Mouse (Mus musculus) myocyte (in vitro differentiated cells): ENCODE data around the gene Efna1. TPM values are rescaled to one million over a fixed set of nuclear protein-coding genes. Genes with fewer than 3 reads are reported as not detected.

Experiments used
- H3K27me3 ChIP-seq: one replicate; pipeline ENCODE4 v1.6.1; 2011; ENCODE audit not compliant: control insufficient read depth, insufficient read depth, insufficient read length
- H3K36me3 ChIP-seq: one replicate; pipeline ENCODE4 v1.6.1; 2011; ENCODE audit not compliant: control insufficient read depth, insufficient read depth
- H3K4me2 ChIP-seq: one replicate; pipeline ENCODE4 v1.6.1; 2011; ENCODE audit warnings: low read depth, control low read depth
- H3K4me3 ChIP-seq: one replicate; pipeline ENCODE4 v1.5.1; 2011; ENCODE audit warnings: mild to moderate bottlenecking, control low read depth, moderate library complexity
- H3K79me2 ChIP-seq: one replicate; pipeline ENCODE4 v1.6.1; 2011; ENCODE audit not compliant: control insufficient read depth, insufficient read depth
- H3ac ChIP-seq: one replicate; pipeline ENCODE4 v1.6.1; 2011; ENCODE audit not compliant: control insufficient read depth, insufficient read length
- CEBPB ChIP-seq: IDR thresholded peaks from 2 replicates; pipeline ENCODE4 v1.6.1; 2011; ENCODE audit warnings: mild to moderate bottlenecking, moderate library complexity; ENCODE audit not compliant: poor library complexity, insufficient read depth, severe bottlenecking
- E2F4 ChIP-seq: IDR thresholded peaks from one replicate; pipeline ENCODE4 v1.6.1; 2011; ENCODE audit warnings: mild to moderate bottlenecking, control low read depth, moderate library complexity; ENCODE audit not compliant: insufficient read depth
- MAX ChIP-seq: IDR thresholded peaks from one replicate; pipeline ENCODE4 v1.6.1; 2011; ENCODE audit warnings: low read depth, mild to moderate bottlenecking, control low read depth
- MYOD1 ChIP-seq, 3 experiments: IDR thresholded peaks; one replicate each; pipeline ENCODE4 v1.6.1; 2011; ENCODE audit warnings: control low read depth in 2 of 3, low read depth in 2 of 3, mild to moderate bottlenecking in 2 of 3, moderate library complexity in 1 of 3; ENCODE audit not compliant: insufficient read length in 2 of 3, control insufficient read depth in 1 of 3
- MYOG ChIP-seq, 3 experiments: IDR thresholded peaks; one replicate each; pipeline ENCODE4 v1.6.1; 2011; ENCODE audit warnings: control low read depth in 2 of 3, low read depth in 2 of 3, mild to moderate bottlenecking in 2 of 3; ENCODE audit not compliant: insufficient read length in 2 of 3, control insufficient read depth in 1 of 3, insufficient read depth in 1 of 3
- POLR2A ChIP-seq: IDR thresholded peaks from one replicate; pipeline ENCODE4 v1.6.1; 2011; ENCODE audit warnings: low read depth, mild to moderate bottlenecking, control low read depth, moderate library complexity; ENCODE audit not compliant: insufficient read length
- POLR2AphosphoS2 ChIP-seq: IDR thresholded peaks from one replicate; pipeline ENCODE4 v1.6.1; 2011; ENCODE audit warnings: low read depth, control low read depth; ENCODE audit not compliant: insufficient read length
- REST ChIP-seq: IDR thresholded peaks from one replicate; pipeline ENCODE4 v1.6.1; 2011; ENCODE audit warnings: mild to moderate bottlenecking, control low read depth, moderate library complexity; ENCODE audit not compliant: insufficient read depth, insufficient read length
- SRF ChIP-seq: IDR thresholded peaks from one replicate; pipeline ENCODE4 v1.6.1; 2011; ENCODE audit warnings: low read depth; ENCODE audit not compliant: control insufficient read depth, insufficient read length
- TCF12 ChIP-seq: IDR thresholded peaks from one replicate; pipeline ENCODE4 v1.6.1; 2011; ENCODE audit warnings: mild to moderate bottlenecking, control low read depth; ENCODE audit not compliant: poor library complexity, insufficient read depth, severe bottlenecking
- TCF3 ChIP-seq: IDR thresholded peaks from one replicate; pipeline ENCODE4 v1.6.1; 2011; ENCODE audit warnings: low read depth, control low read depth; ENCODE audit not compliant: insufficient read length
- USF1 ChIP-seq: IDR thresholded peaks from one replicate; pipeline ENCODE4 v1.6.1; 2011; ENCODE audit warnings: low read depth, mild to moderate bottlenecking, control low read depth, moderate library complexity
- polyA plus RNA-seq: library from polyadenylated mRNA; unstranded; fragments of >200 nt; fragmentation: generic; extraction: Trizol; gene quantifications from one replicate; pipeline ENCODE4 v1.2.1, GENCODE M21; 2012; ENCODE audit warnings: missing spikeins

Efna1 gene
- polyA plus RNA-seq, 1 experiment = 8.2 TPM

- no peak overlapping the region for H3K4me3 ChIP-seq
- peak; percentile 47 for TF ChIP-seq POLR2AphosphoS2
- TF ChIP-seq E2F4 = no peak
- peak in 1 of 3 experiments; percentile 44 for TF ChIP-seq MYOD1 (IDR thresholded peaks at IDR 0.05; ENCODE audit: control insufficient read depth in 1 of 3, insufficient read length in 2 of 3, low read depth in 2 of 3)
- peak overlapping the region; percentile 68 for H3K4me2 ChIP-seq
- H3ac ChIP-seq = no peak overlapping the region
- H3K79me2 ChIP-seq = peaks cover 23% of the 10 kb centered on the region
- H3K36me3 ChIP-seq = peaks cover 16% of the 10 kb centered on the region
- H3K27me3 ChIP-seq = no peaks in the 10 kb centered on the region
Observed at GRCm38 (mm10) chr3:89251365-89251895, 29.5 kb downstream of the Efna1 start.

DNA sequence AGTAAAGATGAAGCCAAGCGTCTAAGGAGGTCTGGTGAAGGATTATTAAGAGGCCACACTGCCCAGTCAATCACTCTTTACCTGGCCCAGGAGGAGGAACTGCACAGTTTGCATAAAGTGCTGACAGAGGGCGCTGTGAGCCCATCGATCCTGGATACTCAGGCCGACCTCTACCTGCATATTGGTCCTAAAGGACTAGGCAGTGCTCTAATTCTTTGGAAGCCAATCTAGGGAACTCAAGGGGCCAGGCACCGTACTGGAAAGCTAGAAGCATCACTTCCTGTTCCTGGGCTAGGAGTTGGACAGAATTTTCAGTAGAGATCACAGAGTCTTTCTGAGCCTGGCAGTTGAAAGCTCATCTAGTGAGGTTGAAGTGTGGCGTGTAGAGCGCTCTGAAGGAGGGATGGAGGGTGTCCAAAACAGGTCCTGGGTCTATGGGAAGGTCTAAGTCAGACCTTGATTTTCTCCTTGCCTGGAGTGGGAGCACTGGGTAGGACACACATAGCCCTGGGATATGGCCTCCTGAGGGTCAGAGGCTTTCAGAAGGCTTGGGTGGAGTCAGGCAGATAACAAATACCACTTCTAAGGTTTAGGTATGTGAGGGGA, 30.4 kb downstream of the Efna1 start:
- Histone ChIP-seq H3K27me3 (no peaks in the 10 kb centered on the region), H3K4me2 (peak overlapping the region; percentile 68), H3K36me3 (peaks cover 16% of the 10 kb centered on the region), H3ac (no peak overlapping the region), H3K79me2 (peaks cover 23% of the 10 kb centered on the region), H3K4me3 (no peak overlapping the region)
- no peak for TF ChIP-seq MYOG (IDR thresholded peaks at IDR 0.05; ENCODE audit: control insufficient read depth in 1 of 3, insufficient read depth in 1 of 3, insufficient read length in 2 of 3, low read depth in 2 of 3)
- peak; percentile 87 for TF ChIP-seq POLR2AphosphoS2
- TF ChIP-seq CEBPB = no peak
- TF ChIP-seq TCF12 = no peak
- TF ChIP-seq MYOD1 (IDR thresholded peaks at IDR 0.05; ENCODE audit: control insufficient read depth in 1 of 3, insufficient read length in 2 of 3, low read depth in 2 of 3) = no peak
- peak; percentile 52 for TF ChIP-seq POLR2A

DNA sequence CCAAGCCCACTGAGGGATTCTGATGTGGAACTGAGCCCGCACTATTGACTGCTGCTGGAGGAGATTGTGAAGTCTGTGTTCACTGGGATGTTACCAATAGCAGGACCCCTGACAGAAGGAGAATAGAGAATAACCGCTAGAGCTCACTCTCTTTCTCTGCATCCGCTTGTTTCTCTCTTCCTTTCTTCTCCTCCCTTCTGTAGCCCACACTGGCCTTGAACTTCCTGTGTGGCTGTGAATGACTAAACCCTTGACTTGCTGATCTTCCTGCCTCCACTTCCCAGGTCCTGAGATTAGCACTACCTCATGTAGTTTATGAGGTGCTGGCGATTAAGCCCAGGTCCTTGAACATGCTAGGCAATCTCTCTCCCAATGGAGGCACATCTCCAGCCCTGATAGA, 33.5 kb downstream of the Efna1 start:
- Histone ChIP-seq H3K36me3 (peaks cover 16% of the 10 kb centered on the region), H3K4me3 (peak overlapping the region; percentile 90), H3K79me2 (peaks cover 23% of the 10 kb centered on the region), H3K4me2 (peak overlapping the region; percentile 82), H3ac (peak overlapping the region; percentile 44), H3K27me3 (no peaks in the 10 kb centered on the region)
- no peak for TF ChIP-seq MYOG (IDR thresholded peaks at IDR 0.05; ENCODE audit: control insufficient read depth in 1 of 3, insufficient read depth in 1 of 3, insufficient read length in 2 of 3, low read depth in 2 of 3)
- no peak for TF ChIP-seq TCF12
- peak; percentile 15 for TF ChIP-seq POLR2A
- TF ChIP-seq E2F4 = no peak
- no peak for TF ChIP-seq REST
- no peak for TF ChIP-seq MYOD1 (IDR thresholded peaks at IDR 0.05; ENCODE audit: control insufficient read depth in 1 of 3, insufficient read length in 2 of 3, low read depth in 2 of 3)
- TF ChIP-seq TCF3 = no peak
- no peak for TF ChIP-seq USF1
- TF ChIP-seq SRF = no peak

DNA sequence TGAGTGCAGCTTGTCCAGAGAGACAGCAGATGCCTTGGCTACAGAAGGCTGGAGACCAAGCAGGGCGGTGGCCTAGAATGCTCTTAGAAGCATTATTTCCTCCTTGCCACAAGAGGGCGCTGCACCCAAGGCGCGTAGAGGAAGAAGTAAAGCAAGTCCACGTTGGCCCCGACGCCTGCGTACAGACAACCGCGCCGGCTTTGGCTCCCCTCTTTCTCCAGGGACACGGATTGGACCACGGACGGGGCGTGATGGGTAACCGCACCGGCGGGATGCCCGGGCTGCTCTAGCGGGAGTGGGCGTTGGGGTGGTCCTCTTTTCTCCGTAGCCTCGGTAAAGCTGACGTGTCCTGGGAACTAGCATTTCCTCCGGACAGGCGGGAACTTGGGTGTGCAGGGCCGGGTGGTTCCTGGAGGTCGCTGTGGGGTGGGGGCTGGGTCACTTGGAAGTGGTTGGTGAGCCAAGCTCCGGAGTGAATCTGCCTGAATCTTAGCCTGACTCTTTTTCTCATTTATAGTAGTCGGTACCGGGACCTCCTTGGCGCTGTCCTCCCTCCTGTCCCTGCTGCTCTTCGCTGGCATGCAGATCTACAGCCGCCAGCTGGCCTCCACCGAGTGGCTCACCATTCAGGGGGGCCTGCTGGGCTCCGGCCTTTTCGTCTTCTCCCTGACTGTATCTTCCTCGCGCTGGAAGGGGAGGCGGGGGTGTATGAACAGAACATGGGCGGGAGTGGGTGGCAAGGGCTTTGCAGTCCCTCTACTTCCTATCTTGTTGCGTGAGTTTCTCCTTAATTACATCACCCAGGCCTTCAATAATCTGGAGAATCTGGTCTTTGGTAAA, 34.5 kb downstream of the Efna1 start, which contains the start of gene Trim46:
Gene Trim46 (minus strand): TSS at position 49 of the 840 bp plus-strand sequence.
- H3K36me3 ChIP-seq = peaks cover 23% of the 10 kb centered on the region
- no peaks in the 10 kb centered on the region for H3K27me3 ChIP-seq
- peak within 1 kb of the TSS; percentile 90 for H3K4me3 ChIP-seq
- peak within 1 kb of the TSS; percentile 87 for H3K4me2 ChIP-seq
- peak within 1 kb of the TSS; percentile 44 for H3ac ChIP-seq
- TF ChIP-seq MAX (peak; percentile 11), REST (no peak), POLR2A (peak; percentile 56), MYOD1 (IDR thresholded peaks at IDR 0.05; ENCODE audit: control insufficient read depth in 1 of 3, insufficient read length in 2 of 3, low read depth in 2 of 3) (no peak), TCF3 (no peak), POLR2AphosphoS2 (peak; percentile 81), MYOG (IDR thresholded peaks at IDR 0.05; ENCODE audit: control insufficient read depth in 1 of 3, insufficient read depth in 1 of 3, insufficient read length in 2 of 3, low read depth in 2 of 3) (no peak), CEBPB (peak; percentile 93), USF1 (no peak), TCF12 (no peak), SRF (peak; percentile 69), E2F4 (no peak)
- peaks cover 23% of the 10 kb centered on the region for H3K79me2 ChIP-seq

DNA sequence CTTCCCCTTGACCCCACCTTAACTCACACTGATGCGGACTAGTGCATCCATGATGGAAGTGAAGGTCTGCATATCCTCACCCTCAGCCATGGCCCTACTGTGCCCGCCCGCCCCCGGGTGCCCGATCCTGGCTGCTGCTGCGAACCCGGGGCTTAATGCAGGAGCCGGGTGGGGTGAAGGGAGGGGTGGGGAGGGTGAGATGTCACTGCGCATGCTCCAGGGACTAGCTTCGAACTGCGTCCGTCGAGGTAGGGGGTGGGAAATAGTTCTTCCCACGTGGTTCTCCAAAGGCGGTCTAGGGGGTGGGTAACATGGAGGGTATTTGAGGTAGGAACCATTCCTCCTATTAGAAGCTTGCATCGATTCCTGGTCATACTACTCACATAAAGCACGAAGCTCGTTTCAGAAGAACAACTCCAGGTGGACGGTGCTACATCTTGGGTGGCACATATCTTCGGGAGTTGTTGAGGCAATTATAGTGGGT, 35.2 kb downstream of the Efna1 start, which contains the start of gene Krtcap2:
Gene Krtcap2 (plus strand): TSS at position 279 of the 484 bp plus-strand sequence.
- Histone ChIP-seq H3K4me2 (peak within 1 kb of the TSS; percentile 87), H3K36me3 (peaks cover 24% of the 10 kb centered on the region), H3ac (peak within 1 kb of the TSS; percentile 44), H3K4me3 (peak within 1 kb of the TSS; percentile 90), H3K79me2 (peaks cover 23% of the 10 kb centered on the region), H3K27me3 (no peaks in the 10 kb centered on the region)
- TF ChIP-seq POLR2A (peak; percentile 51), MYOD1 (IDR thresholded peaks at IDR 0.05; ENCODE audit: control insufficient read depth in 1 of 3, insufficient read length in 2 of 3, low read depth in 2 of 3) (no peak), TCF12 (no peak), MAX (peak; percentile 31), USF1 (peak; percentile 58)
